In the genomic region with DNA sequence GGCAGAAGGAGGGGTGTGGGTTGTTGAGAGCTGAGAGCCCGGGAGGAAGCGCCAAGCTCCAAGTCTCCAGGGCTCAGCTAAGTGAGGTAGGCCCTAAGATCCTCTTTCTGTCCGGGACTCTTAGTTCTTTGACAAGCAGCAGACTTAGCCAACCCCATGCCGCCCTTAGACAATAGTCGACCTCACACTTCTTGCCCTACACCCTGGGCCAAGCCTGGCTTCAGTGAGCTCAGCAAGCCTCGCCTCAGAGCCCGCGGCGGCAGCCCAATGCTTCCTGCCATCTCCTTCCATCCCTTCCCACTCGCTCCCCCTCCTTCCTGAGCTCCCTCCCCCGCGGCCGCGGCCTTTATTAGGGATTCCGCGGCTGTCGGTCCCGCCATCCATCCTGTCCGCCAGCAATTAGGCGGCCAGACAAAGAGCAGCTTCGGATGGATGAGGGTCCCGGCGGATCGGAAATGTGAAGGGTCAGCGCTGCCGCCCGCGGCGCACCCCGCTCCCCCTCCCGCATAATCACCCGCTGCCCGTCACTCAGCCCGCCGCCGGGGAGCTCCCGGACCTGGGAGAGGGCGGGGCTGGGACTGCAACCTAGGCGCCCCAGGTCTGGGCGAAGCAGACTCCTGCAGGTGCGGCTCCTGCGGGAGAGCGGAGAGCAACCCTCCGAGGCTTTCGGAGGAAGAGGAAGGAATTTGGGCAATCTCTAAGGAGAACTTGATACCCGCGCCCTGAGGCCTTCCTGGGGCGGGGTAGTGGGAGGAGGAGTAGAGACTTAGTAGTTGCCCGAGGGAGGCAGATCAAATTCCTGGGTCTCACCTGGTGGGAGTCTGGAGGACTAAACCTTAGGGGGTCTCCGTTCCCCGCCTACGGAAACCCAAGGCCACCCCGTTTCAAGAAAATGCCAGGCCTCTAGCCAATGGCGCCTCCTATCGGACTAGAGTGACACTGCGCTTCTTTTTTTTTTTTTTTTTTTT, we compare ENCODE assay signal across 8 mouse cellular contexts. TPM values are rescaled to one million over a fixed set of nuclear protein-coding genes. Genes with fewer than 3 reads are reported as not detected.
DNase-seq lines count a peak whose midpoint lies in the region; ATAC-seq lines count a peak whose summit lies in the region.

No protein-coding gene starts in this region.

- H3K9ac ChIP-seq in forebrain, embryonic 12.5 days: peak overlapping the region; percentile 57
- H3K9ac ChIP-seq in hindbrain, embryonic 15.5 days: peak overlapping the region; percentile 53
- no peak overlapping the region; the same call in 1 of the 2 replicates for H3K9ac ChIP-seq in liver, embryonic 13.5 days

- peak overlapping the region; percentile 86 for H3K4me2 ChIP-seq in forebrain, embryonic 12.5 days
- peak overlapping the region; percentile 93 for H3K4me2 ChIP-seq in hindbrain, embryonic 15.5 days
- H3K4me2 ChIP-seq in liver, embryonic 13.5 days: peak overlapping the region; percentile 63

- peak overlapping the region; percentile 47 for H3K4me3 ChIP-seq in forebrain, embryonic 12.5 days (replicated peaks)
- peak overlapping the region; percentile 51 for H3K4me3 ChIP-seq in hindbrain, embryonic 15.5 days
- peak overlapping the region; percentile 44 for H3K4me3 ChIP-seq in liver, embryonic 13.5 days (replicated peaks)

- no peaks in the 10 kb centered on the region for H3K36me3 ChIP-seq in forebrain, embryonic 12.5 days (replicated peaks)
- no peaks in the 10 kb centered on the region for H3K36me3 ChIP-seq in hindbrain, embryonic 15.5 days
- no peaks in the 10 kb centered on the region for H3K36me3 ChIP-seq in liver, embryonic 13.5 days

- ATAC-seq in cerebellum, adult (ENCODE audit: insufficient number of reproducible peaks, low FRiP score, low TSS enrichment): peak; percentile 43; the same call in 1 of the 2 replicates
- ATAC-seq in forebrain, embryonic 12.5 days (ENCODE audit: low FRiP score): peak; percentile 50
- ATAC-seq in hindbrain, embryonic 15.5 days (ENCODE audit: low FRiP score, low read depth): peak; percentile 61
- ATAC-seq in liver, embryonic 13.5 days (ENCODE audit: low read depth): no peak
- ATAC-seq in activated CD4-positive, CD25-positive, alpha-beta regulatory T cell, adult 4 months: no peak

- no peaks in the 10 kb centered on the region for H3K9me3 ChIP-seq in forebrain, embryonic 12.5 days
- H3K9me3 ChIP-seq in hindbrain, embryonic 15.5 days: no peaks in the 10 kb centered on the region
- no peaks in the 10 kb centered on the region for H3K9me3 ChIP-seq in liver, embryonic 13.5 days (replicated peaks)

- H3K4me1 ChIP-seq in forebrain, embryonic 12.5 days: peaks cover 81% of the 10 kb centered on the region
- H3K4me1 ChIP-seq in hindbrain, embryonic 15.5 days (replicated peaks): peaks cover 50% of the 10 kb centered on the region
- peaks cover 37% of the 10 kb centered on the region for H3K4me1 ChIP-seq in liver, embryonic 13.5 days (replicated peaks)

- peaks cover 98% of the 10 kb centered on the region for H3K27me3 ChIP-seq in forebrain, embryonic 12.5 days
- peaks cover 45% of the 10 kb centered on the region for H3K27me3 ChIP-seq in hindbrain, embryonic 15.5 days
- peaks cover 100% of the 10 kb centered on the region for H3K27me3 ChIP-seq in liver, embryonic 13.5 days

- DNase-seq in cerebellum, postnatal 4 days (ENCODE audit: low spot score in 2 of 2): no peak
- peak; percentile 51 for DNase-seq in brain, adult 2 months (ENCODE audit: low read depth, low spot score)
- DNase-seq in liver, embryonic 13.5 days: no peak
- DNase-seq in monocyte, adult 2 months (ENCODE audit: low read depth in 1 of 2, low spot score in 2 of 2): peak; percentile 31 to 64

- peak overlapping the region; percentile 75 for H3K27ac ChIP-seq in forebrain, embryonic 12.5 days
- H3K27ac ChIP-seq in hindbrain, embryonic 15.5 days (replicated peaks): peak overlapping the region; percentile 23
- no peak overlapping the region for H3K27ac ChIP-seq in liver, embryonic 13.5 days

- 1% methylated on average over 56 of the region's 56 CpGs for WGBS in forebrain, embryonic 12.5 days
- WGBS in hindbrain, embryonic 15.5 days: under 1% methylated on average over 56 of the region's 56 CpGs
- WGBS in liver, embryonic 13.5 days (ENCODE audit: insufficient replicate concordance): 1% methylated on average over 56 of the region's 56 CpGs

RNA-seq across cellular contexts. Expression of gene Dnajc22, which starts 0.6 kb away (rescaled TPM):
- polyA plus RNA-seq in forebrain, embryonic 12.5 days (2016; fragmentation: Nextera tagmentation; extraction: Ambion mirVana): 0.76 and 1.0 TPM in 2 replicates
- 1.1 and 1.3 TPM in 2 replicates for polyA plus RNA-seq in hindbrain, embryonic 15.5 days (2015; fragmentation: Nextera tagmentation; extraction: Ambion mirVana)
- polyA plus RNA-seq in liver, embryonic 13.5 days (2015; fragmentation: Nextera tagmentation; extraction: Ambion mirVana): 14.6 and 16.9 TPM in 2 replicates
- polyA plus RNA-seq in activated CD4-positive, CD25-positive, alpha-beta regulatory T cell, adult 4 months (2017; shearing (Covaris generic)): not detected

RNA-seq across cellular contexts. Expression of gene C1ql4, which starts 6.0 kb away (rescaled TPM):
- 0.44 and 1.3 TPM in 2 replicates for polyA plus RNA-seq in forebrain, embryonic 12.5 days (2016; fragmentation: Nextera tagmentation; extraction: Ambion mirVana)
- 6.4 and 7.8 TPM in 2 replicates for polyA plus RNA-seq in hindbrain, embryonic 15.5 days (2015; fragmentation: Nextera tagmentation; extraction: Ambion mirVana)
- polyA plus RNA-seq in liver, embryonic 13.5 days (2015; fragmentation: Nextera tagmentation; extraction: Ambion mirVana): not detected in 2 replicates
- polyA plus RNA-seq in activated CD4-positive, CD25-positive, alpha-beta regulatory T cell, adult 4 months (2017; shearing (Covaris generic)): not detected

RNA-seq across cellular contexts. Expression of gene Troap, which starts 19.2 kb away (rescaled TPM):
- 41.6 and 48.3 TPM in 2 replicates for polyA plus RNA-seq in forebrain, embryonic 12.5 days (2016; fragmentation: Nextera tagmentation; extraction: Ambion mirVana)
- 8.5 and 10.1 TPM in 2 replicates for polyA plus RNA-seq in hindbrain, embryonic 15.5 days (2015; fragmentation: Nextera tagmentation; extraction: Ambion mirVana)
- 14.5 and 18.9 TPM in 2 replicates for polyA plus RNA-seq in liver, embryonic 13.5 days (2015; fragmentation: Nextera tagmentation; extraction: Ambion mirVana)
- polyA plus RNA-seq in activated CD4-positive, CD25-positive, alpha-beta regulatory T cell, adult 4 months (2017; shearing (Covaris generic)): 1 to 10 TPM; 3.6 to 4.4 TPM

RNA-seq across cellular contexts. Expression of gene Spats2, which starts 32.1 kb away (rescaled TPM):
- polyA plus RNA-seq in forebrain, embryonic 12.5 days (2016; fragmentation: Nextera tagmentation; extraction: Ambion mirVana): 65.5 and 69.8 TPM in 2 replicates
- polyA plus RNA-seq in hindbrain, embryonic 15.5 days (2015; fragmentation: Nextera tagmentation; extraction: Ambion mirVana): 32.3 and 34.9 TPM in 2 replicates
- polyA plus RNA-seq in liver, embryonic 13.5 days (2015; fragmentation: Nextera tagmentation; extraction: Ambion mirVana): 11.5 and 14.4 TPM in 2 replicates
- polyA plus RNA-seq in activated CD4-positive, CD25-positive, alpha-beta regulatory T cell, adult 4 months (2017; shearing (Covaris generic)): not detected

RNA-seq across cellular contexts. Expression of gene Prph, which starts 38.6 kb away (rescaled TPM):
- polyA plus RNA-seq in forebrain, embryonic 12.5 days (2016; fragmentation: Nextera tagmentation; extraction: Ambion mirVana): 0.73 and 1.4 TPM in 2 replicates
- 57.5 and 89.3 TPM in 2 replicates for polyA plus RNA-seq in hindbrain, embryonic 15.5 days (2015; fragmentation: Nextera tagmentation; extraction: Ambion mirVana)
- polyA plus RNA-seq in liver, embryonic 13.5 days (2015; fragmentation: Nextera tagmentation; extraction: Ambion mirVana): 0.54 and 0.62 TPM in 2 replicates
- polyA plus RNA-seq in activated CD4-positive, CD25-positive, alpha-beta regulatory T cell, adult 4 months (2017; shearing (Covaris generic)): not detected

Comparison
In these comparisons a context has a peak if more than half of its experiments do, and no peak if none do; other contexts are left out.
1. ATAC-seq: peak in cerebellum, adult (single experiment), forebrain, embryonic 12.5 days (single experiment) and hindbrain, embryonic 15.5 days (single experiment); none in liver, embryonic 13.5 days (single experiment) and activated CD4-positive, CD25-positive, alpha-beta regulatory T cell, adult 4 months (single experiment).
2. DNase-seq: peak in brain, adult 2 months (single experiment) and monocyte, adult 2 months (2 of 2); none in cerebellum, postnatal 4 days (0 of 2) and liver, embryonic 13.5 days (single experiment).
3. Peak in every context shown above with its lines, with median percentiles within 50 percentile points of each other: H3K4me2 ChIP-seq and H3K4me3 ChIP-seq.